Mouse (Mus musculus): ENCODE results near the gene Arhgef25.
"Not testable (repeated sequence)": the region's sequence is repeated elsewhere in the genome, so short reads cannot be mapped to it uniquely, and the experiment has no call there.

Gene Arhgef25

DNA sequence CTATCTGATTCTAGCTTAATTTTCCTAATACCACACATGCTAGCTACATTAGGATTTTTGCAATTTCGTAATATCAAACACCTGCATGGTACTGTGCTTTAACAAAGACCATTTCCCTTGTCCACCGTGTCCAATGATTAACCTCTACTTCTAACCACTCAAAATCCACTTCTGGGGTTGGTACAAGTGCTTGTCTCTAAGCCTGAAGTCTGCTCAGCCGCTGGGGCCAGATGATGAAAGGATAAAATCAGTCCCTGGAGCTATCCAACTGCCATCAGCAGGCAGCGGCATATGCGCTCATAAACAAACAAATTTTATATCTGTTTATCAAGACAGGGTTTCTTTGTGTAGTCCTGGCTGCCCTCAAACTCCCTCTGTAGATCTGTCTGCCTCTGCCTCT, 14.7 kb upstream of the Arhgef25 start:
- DNase-seq (ENCODE audit: low read depth) = no peak

GRCm38 (mm10) chr10:127203106-127203505, 13.2 kb upstream of the Arhgef25 start:
- no peak for DNase-seq (ENCODE audit: low read depth)

DNA sequence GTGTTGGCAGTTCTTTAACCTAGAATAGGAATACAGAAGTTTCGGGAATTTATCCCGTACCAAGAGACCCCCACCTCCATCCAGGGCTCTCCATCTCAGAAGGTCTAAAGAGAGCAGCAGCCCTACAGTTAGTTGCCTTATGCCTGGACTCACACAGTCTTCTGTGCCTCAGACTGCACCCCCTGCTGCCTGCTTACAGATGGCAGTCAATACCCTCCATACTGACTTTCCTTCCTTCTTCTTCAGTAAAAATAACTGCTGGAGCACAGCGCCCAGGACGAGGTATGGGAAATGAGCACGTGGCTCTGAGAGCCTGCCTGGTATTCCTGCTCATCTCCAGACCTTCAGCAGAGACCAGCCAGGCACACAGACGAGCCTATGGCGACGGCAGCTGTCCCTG, 10.4 kb upstream of the Arhgef25 start:
- no peak for DNase-seq (ENCODE audit: low read depth)

- no peak for DNase-seq (ENCODE audit: low read depth)
These were observed 9.6 kb upstream of the Arhgef25 start for GRCm38 (mm10) chr10:127199474-127199873.

DNA sequence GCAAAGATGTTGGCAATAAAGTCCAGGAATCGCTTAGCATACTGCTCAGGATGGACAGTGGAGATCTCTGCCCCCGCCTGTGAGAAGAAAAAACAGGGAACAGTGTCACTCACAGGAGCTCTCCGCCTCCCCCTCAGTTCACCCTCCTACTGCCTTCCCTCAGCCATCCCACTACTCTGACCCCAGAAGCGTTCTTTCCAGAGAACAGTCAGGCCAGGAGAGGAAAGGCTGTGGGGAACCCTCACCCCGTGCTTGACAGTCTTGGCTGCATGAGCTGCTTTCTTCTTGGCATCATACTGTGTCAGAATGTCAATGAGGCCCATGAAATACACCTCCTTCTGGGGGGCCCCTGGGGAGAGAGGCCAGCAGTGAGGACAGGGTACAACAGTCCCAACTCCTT, 9.2 kb upstream of the Arhgef25 start:
- no peak for DNase-seq (ENCODE audit: low read depth)

DNA sequence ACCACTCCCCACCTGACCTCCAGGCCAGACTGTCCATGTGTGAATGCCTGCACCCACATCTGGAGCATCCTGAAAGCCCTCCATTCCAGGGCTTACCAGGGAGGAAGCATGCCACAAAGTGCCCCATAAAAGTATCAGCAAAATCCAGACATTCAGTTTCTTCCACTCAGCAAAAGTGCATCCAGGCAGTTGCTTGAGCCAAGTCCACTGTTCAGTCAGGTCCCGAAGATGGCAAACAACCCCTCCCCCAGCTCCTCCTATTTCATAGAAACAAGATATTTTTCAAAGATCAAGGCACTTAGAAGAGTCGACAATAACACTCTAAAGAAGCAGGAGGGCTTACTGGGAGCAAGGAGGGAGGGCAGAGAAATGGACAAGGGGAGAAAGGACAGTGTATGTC, 8.6 kb upstream of the Arhgef25 start:
- no peak for DNase-seq (ENCODE audit: low read depth)

DNA sequence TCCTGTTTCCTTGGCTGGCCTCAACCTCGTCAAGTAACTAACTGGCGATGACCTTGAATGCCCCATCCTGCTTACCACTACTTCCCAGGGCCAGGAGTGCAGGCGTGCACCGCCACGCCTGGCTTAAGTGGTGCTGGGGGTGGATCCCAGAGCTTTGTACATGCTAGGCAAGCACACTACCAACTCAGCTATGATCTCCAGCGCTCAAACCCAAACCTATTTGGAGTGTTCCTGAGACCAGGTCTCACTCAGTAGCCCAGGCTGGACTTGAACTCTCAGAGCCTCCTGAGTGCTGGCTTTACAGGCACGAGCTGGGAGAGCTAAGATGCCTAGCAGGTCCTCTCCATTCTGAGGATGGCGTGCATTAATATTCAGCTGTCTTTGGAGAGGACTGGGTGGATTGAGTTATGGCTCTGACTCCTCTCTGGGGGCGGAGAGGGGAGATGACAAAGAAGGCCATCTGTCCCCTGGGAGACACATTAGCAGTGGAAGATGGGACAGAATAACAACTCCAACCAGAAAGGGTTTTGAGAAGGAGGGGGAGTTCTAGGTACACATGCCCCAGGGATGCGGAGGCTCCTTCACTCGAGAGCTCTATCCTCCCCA, 7.7 kb upstream of the Arhgef25 start:
- DNase-seq (ENCODE audit: low read depth) = no peak

- no peak for DNase-seq (ENCODE audit: low read depth)
These were observed 7.2 kb upstream of the Arhgef25 start for GRCm38 (mm10) chr10:127197104-127197503.

GRCm38 (mm10) chr10:127196392-127196791, 6.5 kb upstream of the Arhgef25 start:
- no peak for DNase-seq (ENCODE audit: low read depth)

GRCm38 (mm10) chr10:127195328-127196129, 5.6 kb upstream of the Arhgef25 start, which contains the start of gene Dtx3:
TSS of gene Dtx3 (minus strand) at chr10:127195728.
- DNase-seq (ENCODE audit: low read depth) = no peak

DNA sequence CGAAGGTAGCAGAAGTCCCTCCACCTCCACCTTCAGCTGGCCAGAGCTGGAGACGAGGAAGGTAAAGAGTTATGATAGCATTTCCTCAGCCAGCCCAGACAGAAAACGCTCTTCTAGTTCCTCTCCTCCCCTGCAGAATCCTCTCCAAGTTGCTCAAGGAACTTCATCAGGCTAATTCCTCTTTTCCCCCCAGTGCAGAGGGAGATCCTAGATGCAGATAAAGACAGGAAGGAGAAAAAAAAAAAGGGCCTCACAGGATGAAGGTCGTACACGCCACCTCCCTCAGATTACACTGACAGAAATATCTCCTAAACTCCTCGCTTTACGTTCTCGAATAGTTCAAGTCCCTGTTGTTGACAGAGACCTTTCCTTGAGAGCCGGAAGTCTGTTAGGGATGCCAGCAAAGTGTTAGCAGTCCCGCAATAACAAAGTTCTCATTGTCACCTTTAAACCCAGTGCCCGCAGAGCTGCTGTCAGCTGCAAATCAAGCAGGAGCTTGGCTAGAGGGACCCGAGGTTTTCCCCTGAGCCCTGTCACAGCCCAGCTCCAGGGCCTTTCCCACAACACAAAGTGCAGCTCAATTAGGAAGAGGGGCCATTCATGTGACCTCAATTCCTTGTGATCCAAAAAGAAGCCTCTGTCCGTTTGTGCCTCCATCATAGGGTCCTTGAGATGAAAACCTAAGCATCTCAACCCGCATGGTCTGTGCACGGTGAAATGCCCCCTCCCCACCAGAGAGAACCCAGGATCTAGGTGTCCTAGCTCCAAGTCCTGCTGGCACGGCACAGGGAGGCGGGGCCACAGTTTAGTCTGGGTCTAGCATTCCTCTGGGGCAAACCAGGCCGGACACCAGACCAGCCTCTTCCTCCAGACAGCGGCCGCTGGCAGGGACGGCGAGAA, 4.8 kb upstream of the Arhgef25 start:
- DNase-seq (ENCODE audit: low read depth) = no peak

DNA sequence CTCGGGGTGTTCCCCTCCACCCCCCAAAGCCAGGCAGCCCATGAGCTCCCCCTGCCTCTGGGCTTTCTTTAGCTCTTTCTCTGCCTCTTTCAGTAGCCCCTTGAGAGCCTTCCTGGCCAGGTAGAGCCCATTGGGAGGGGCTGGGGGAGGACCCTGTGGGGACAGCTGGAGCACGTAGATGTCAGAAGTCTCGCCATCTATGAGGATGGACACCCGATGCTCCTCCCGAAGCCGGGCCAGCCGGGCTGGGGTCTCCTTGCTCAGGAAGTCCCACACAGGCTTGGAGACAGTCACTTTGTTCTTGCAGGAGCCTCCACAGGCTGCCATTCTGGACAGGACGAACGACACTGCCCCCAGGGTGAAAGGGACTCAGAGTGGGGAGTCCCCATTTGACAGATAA, 3.1 kb upstream of the Arhgef25 start:
- DNase-seq (ENCODE audit: low read depth) = no peak

DNA sequence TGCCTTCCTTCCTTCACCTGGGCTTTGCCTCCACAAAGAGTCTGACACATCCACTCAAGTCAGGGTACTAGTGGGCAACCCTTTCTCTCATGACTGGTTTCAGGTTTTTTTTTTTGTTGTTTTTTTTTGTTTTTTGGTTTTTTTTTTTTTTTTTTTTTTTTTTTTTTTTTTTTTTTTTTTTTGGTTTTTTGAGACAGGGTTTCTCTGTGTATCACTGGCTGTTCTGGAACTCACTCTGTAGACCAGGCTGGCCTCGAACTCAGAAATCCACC, 2.1 kb upstream of the Arhgef25 start:
- DNase-seq (ENCODE audit: low read depth) = not testable (repeated sequence)

DNA sequence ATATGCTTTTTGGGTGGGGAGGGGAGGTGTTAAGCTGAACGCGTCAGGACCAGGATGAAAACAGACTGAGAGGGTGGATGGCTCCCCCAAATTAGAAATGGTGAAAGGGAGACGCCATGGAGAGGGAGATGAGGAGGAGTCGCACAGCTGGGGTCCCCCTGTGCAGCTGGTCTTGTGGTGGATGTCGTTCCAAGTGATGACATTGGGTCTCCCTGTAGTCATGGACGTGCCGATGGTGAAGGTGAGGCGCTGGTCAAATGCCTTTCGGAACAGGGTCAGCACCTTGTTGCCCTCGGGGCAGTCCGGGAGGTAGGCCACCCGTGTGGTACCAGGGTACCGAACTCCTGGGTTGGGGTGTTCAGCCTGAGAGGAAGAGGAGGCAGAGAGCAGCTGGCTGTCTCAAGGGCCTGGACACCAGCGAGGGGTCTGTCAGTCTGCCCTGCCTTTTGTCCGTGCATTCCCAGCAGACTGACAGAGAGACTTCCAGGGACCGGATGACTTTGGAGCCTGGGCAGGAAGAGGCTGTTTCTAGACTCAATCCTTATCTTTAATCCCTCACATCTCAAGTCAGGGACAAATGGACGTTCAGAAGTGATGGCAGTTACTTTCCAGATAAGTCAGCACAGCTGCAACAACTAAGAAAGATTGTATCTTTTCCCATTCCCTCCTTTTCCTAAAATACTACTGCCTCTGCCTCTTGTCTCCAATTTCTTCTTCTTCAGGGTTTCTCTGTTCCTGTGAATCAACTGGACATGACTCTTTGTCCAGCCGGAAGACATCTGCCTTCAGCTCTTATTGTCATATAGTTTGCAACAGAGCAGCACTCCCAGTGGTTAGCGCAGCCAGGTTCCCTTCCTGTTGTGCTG, 1.5 kb upstream of the Arhgef25 start:
- no peak for DNase-seq (ENCODE audit: low read depth)

GRCm38 (mm10) chr10:127190398-127191190, 711 bp upstream of the Arhgef25 start:
- no peak for DNase-seq (ENCODE audit: low read depth)

DNA sequence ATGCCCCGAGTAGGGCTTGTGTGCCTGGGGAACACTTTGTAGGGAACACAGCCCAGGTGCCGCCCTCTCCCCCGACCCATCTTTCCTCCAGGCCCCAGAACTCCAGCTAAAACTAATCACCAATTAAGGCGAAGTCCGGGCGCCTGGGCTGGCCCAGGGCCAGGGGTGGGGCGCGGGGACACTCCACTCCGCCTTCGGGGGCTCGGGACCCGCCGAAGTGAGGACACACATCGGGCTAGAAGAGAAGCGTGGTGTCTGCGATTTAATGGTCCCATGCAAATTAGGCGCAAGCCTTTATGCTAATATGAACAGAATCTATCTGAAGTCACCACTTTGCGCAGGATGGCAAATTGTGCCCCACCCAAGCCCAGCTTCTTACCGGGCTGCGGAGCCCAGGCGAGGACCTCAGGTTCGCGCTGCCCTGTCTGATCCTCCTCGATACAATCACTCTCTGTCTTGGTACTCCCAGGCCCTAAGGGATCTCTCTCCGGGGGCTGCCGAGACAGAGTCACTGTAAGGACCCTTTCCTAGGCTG, 700 bp downstream of the Arhgef25 start:
- DNase-seq (ENCODE audit: low read depth) = no peak

GRCm38 (mm10) chr10:127188465-127189115, 1.3 kb downstream of the Arhgef25 start:
- no peak for DNase-seq (ENCODE audit: low read depth)

- DNase-seq (ENCODE audit: low read depth) = no peak
These were observed 1.8 kb downstream of the Arhgef25 start for GRCm38 (mm10) chr10:127188079-127188453.

DNA sequence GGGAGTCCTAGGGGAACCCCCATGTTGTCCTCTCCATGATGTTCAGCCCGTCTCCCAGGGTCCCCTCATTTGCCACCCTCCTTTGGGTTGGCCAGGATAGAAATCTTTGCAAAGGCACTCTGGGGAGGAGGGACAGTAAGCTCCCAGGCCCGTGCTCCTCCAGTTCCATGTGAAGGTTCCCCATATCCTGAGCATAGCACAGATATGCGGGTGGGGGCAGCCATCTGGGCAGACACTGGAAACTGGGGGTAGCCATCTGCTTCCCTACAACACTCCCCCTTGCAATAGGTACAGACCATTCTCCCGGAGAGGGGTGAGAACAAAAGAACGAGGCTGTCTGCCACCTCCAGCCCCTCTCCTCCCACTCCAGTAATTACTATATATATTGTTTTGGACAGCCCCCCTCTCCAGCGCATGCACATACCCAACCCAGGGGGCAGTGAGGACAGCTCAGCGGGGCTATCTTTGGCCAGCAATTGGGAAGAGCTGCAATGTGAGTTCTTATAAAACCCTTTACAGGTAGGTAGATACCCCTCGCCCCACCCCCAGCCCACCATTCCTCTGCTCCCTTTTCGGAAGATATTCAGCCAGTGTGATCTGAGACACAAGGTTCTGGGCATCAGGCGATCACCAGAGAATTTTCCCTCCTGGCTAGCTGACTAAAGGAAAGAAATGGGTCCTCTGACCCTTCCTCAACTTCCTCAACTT, 2.4 kb downstream of the Arhgef25 start:
- DNase-seq (ENCODE audit: low read depth) = no peak

- DNase-seq (ENCODE audit: low read depth) = no peak
These were observed 3.4 kb downstream of the Arhgef25 start for GRCm38 (mm10) chr10:127186451-127186850.
